Mouse (Mus musculus): ENCODE data around the gene Ccdc148.

Ccdc148 gene

GRCm38 (mm10) chr2:59160605-59160963, at the start of gene Ccdc148, which contains the start of gene Pkp4:
Ccdc148 (minus strand) TSS chr2:59160683.
Pkp4 (plus strand) TSS chr2:59160850.
- peak; percentile 71 to 81 for DNase-seq (ENCODE audit: low spot score in 2 of 2)

DNA sequence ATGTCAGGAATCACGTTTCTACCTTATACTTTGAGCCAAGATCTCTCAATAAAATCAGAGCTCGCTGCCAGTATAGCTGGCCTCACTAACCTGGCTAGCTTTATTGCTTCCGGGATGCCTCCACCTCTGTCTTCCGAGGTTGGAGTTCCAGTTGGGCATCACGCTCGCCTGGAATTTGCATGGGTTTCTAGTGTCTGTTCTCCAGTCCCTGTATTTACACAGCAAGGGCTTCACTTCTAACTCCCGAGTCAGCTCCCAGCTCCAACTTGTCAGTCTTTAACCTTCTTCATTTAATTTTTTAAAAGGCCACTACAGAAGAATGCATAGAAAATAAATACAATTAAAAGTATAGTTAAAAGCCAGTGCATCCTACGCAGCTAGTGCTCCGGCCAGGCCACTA, 47.8 kb upstream of the Ccdc148 start:
- DNase-seq (ENCODE audit: low spot score in 2 of 2), result no peak

DNA sequence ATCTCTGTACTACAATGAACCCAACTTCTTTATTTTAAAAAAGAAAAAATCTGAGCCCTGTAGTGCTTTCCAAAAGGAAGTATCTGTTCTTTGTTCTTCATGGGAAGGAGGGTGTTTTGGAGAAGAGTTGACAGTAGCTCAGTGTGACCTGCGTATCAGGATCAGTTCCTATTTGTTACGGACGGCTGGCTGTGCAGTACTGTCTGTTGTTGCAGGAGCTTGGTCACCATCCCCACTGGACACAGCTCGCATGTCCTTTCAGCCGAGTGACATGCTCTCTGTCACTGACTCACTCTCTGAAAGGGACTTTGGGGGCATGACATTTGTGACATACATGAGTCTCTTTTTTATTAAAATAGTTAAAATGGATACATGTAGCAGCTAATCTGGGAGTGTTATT, 47.2 kb upstream of the Ccdc148 start:
- no peak for DNase-seq (ENCODE audit: low spot score in 2 of 2)

GRCm38 (mm10) chr2:59207240-59207639, 46.8 kb upstream of the Ccdc148 start:
- DNase-seq (ENCODE audit: low spot score in 2 of 2), result no peak

GRCm38 (mm10) chr2:59206190-59206589, 45.7 kb upstream of the Ccdc148 start:
- DNase-seq (ENCODE audit: low spot score in 2 of 2), result no peak

DNA sequence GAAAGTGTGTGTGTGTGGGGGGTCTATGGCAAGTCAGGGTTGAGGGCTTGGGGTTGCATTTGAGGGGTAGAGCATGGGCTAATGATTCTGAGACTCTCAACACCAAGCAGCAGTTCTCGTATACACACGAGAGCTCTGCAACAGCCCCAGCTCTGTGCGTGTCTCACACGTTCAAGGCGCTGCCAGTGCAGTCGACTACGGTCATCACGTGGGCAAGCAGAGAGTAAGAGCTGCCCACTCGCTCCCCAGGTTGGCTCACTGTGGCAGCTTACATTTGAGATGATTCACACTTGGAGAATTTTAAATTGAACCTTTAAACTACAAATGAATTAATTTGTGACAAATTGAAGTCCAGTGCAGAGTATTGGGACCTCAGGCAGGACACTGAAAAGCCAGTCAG, 44.6 kb upstream of the Ccdc148 start:
- DNase-seq (ENCODE audit: low spot score in 2 of 2), result no peak

DNA sequence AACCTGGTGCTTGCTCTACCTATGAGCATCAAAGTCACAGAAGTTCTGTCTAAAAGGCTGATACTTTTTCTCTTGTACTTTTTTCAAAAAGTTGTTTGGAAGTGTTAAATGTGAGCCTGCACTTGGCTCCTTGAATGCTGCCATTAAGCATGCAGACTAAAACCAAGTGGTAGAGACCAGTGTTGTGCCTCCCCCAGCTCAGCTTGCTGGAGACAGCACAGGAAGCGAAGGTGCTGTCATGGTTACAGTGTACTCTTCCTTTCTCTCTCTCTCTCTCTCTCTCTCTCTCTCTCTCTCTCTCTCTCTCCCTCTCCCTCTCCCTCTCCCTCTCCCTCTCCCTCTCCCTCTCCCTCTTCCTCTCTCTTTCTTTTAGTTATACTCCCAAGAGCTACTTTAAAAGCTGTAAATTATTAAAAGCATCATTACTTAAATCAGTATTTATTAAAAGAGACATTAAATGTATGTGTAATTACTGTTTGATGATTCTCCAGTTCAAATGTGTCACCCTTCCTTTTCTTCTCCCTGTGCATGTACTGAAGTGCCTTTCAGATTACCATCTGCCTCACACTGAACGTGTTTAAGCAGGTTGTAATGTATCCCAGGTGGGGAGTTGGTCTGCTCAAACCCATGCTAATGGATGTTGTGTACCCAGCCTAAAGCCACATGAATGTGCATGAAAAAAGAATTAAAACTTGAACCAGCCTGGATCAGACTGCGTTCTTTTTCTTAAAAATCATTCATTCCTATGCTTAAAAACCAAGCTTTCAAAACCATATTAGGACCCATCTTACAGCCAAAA, 43.3 kb upstream of the Ccdc148 start:
- no peak for DNase-seq (ENCODE audit: low spot score in 2 of 2)

DNA sequence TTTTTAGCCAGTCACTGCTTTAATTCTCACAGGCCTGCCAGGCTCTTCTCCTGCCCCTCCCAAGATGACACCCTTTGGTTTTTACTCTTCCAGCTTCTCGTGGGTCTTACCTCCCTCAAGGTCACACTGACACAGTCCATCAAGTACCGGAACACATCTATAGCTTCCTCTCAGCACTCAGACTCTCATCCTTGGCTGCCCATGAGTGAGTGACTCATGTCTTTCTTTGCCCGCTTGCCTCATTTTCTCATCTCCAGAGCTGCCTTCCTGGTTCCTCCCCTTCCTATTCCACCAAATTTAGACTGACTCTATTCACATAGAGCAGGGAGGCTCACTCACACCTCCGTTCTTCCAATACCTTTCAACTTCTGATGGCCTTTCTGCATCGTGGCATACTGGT, 42.4 kb upstream of the Ccdc148 start:
- no peak for DNase-seq (ENCODE audit: low spot score in 2 of 2)

GRCm38 (mm10) chr2:59200511-59200910, 40.0 kb upstream of the Ccdc148 start:
- DNase-seq (ENCODE audit: low spot score in 2 of 2), result no peak

DNA sequence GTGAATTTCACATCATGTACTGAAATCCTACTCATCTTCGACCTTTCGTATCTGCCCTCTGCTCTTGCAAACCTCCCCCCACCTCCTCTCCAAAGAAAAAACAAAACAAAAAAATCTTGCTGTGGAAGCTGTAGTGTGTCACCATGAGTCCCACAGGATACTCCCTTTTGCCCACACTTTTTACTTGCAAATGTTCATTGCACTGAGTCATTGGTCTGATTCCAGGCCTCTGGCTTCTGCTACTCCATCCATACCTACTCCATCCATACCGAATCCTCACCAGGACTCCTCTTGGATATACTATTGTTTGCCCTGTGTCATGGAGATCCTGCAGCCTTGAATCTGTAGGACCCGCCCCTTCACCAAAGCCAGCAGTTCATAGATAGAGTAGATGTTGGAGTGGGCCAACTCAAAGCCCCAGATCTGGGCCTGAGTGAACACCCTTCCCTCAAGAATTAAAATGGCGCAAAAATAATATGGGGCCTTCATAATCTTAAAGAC, 39.0 kb upstream of the Ccdc148 start:
- no peak for DNase-seq (ENCODE audit: low spot score in 2 of 2)

- DNase-seq (ENCODE audit: low spot score in 2 of 2), result no peak
These were observed 36.7 kb upstream of the Ccdc148 start for GRCm38 (mm10) chr2:59197156-59197555.

DNA sequence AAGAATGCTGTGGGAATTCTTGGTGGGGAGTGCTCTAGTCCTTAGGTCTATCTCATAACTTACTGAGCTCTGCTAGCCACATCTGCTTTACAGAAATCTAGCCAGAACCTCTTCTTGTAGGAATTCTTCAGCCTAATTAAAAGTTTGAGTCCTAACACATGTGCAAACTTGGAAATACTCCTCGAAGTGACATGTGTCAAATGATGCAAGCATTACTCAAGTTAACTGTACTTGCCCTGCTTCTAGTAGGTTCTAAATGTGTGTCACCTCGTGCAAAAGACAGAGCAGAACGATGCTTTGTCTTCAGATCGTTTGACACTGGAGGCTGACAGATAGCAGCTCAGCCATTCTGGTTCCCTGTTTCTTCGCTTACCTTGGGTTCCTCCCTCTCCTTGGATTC, 32.6 kb upstream of the Ccdc148 start:
- no peak for DNase-seq (ENCODE audit: low spot score in 2 of 2)

DNA sequence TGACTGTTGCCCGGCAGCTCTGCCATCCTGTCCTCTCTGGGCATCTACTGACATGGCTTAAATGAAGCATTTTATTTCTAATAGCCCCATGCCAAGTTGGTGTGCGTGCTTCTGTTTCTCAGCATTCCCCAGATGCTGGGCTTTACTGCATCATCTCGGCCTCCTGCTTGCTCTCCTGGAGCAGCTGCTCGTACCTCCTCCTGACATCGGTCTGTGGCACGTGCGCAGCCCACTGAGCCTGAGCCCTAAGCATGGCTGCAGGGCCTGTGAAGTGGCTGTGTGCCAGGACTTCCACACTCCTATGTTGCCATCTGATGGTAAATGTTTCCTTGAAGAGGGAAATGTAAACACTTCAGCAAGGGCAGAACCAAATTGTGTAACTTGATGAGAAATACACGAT, 31.0 kb upstream of the Ccdc148 start:
- DNase-seq (ENCODE audit: low spot score in 2 of 2), result no peak

GRCm38 (mm10) chr2:59190186-59190585, 29.7 kb upstream of the Ccdc148 start:
- DNase-seq (ENCODE audit: low spot score in 2 of 2), result no peak

- DNase-seq (ENCODE audit: low spot score in 2 of 2), result no peak
These were observed 29.2 kb upstream of the Ccdc148 start for GRCm38 (mm10) chr2:59189661-59190185.

DNA sequence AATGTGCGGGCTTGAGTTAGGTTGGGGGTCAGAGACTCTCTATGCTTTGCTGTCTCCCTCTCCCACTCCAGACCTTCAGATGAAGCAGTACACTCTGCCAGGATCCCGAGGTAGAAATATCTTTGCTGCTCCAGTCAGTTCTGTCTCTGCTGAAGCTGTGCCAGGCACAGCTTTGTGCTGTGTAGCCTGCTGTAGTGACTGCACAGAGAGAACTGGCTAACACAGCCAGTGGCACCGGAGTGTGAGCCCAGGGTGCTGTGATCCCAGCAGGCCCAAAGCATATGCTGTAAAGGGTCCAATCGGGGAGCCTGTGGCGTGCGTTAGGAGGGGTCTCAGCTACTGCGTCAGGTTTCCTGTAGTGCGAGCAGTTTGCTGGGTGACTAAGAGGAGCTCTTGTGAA, 27.8 kb upstream of the Ccdc148 start:
- no peak for DNase-seq (ENCODE audit: low spot score in 2 of 2)

- no peak for DNase-seq (ENCODE audit: low spot score in 2 of 2)
These were observed 26.5 kb upstream of the Ccdc148 start for GRCm38 (mm10) chr2:59186966-59187365.

- no peak for DNase-seq (ENCODE audit: low spot score in 2 of 2)
These were observed 25.6 kb upstream of the Ccdc148 start for GRCm38 (mm10) chr2:59186122-59186521.

DNA sequence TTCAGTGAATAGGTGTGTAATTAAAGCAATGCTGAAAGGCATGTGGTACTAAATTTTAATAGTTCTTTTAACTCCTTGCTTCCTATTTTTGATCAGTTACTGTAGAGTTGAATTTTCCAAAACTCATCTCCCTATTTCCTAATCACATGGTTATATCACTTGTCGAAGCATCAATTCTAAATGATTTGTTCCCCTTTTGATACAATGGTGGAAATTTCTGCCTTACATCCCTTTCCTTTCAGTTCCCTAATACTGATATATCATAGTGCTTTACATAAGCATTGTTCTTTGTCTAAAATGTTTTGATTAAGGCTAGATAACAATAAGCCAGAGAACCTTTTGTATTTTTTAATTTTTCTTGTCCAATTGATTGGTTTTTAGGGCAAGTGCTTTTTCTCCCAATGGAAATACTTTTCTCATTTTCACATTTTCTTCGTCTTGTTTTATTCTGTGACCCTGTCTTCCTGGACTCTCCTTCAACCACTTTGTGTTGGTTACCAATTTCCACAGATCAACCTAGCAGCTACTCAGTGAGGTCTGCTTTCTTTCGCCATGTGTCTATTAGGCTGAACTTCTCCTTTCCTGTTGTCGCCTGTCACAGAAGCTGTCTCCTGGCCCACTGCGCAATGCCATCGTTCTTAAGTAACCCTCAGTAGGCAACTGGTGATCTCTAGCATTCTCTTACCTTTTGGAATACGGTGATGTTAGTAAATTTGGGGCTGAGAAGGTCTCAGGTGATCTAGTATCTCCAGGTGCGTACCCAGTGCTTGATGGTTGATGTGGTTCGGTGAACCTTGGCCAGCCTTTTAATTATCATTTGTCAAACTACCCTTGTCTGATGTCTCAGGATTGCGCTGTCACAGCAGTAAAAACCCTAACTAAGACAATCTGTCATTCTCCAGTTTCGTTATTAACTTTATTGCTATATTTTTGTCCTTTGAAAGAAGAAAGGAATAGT, 23.9 kb upstream of the Ccdc148 start:
- DNase-seq (ENCODE audit: low spot score in 2 of 2), result no peak

GRCm38 (mm10) chr2:59183541-59183940, 23.1 kb upstream of the Ccdc148 start:
- no peak for DNase-seq (ENCODE audit: low spot score in 2 of 2)

GRCm38 (mm10) chr2:59181321-59182113, 21.0 kb upstream of the Ccdc148 start:
- no peak for DNase-seq (ENCODE audit: low spot score in 2 of 2)

DNA sequence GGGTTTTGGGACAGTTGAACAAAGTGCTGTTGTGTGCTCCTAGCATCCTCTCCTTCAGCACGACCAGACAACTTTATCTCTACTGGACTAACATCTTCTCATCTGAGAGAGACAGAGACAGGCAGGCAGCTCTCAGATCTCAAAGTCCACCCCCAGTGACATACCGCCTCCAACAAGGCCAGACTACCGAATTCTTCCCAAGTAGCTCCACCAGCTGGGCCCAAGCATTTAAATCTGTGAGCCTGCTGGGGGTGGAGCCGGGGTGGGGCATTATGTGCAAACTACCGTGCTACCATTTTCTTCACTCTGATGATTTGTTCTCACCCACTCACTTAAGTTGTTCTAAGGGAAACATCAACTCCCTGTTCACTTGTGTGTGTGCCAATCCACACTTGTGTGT, 19.0 kb upstream of the Ccdc148 start:
- no peak for DNase-seq (ENCODE audit: low spot score in 2 of 2)
